Comparison of ENCODE assay signal across 15 mouse cellular contexts in the genomic region with DNA sequence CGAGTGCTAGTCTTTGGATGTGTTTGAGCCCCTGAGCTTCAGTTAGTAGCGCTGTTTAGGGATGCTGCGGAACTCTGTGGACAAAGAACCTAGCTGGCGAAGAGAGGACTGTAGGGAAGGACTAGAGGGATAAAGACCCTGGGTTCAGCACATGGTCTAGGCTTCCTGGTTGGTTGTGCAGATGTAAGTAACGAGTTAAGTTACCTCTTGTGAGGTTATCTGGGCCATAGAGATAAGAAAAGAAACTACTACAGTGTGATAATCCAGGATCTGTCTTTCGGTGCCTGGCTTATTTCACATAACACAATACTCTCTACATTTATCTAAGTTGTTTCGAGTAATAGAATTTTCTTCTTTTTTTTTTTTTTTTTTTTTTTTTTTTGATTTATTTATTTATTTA.
"Had no signal": no experiment of that assay in that cellular context is flagged by ENCODE, and none has a peak within 500 bp of the region (broad histone marks: within the 10 kb centered on the region; RNA-seq: fewer than 3 reads in every experiment).

No protein-coding gene starts in this region.

- H3K4me3 ChIP-seq: kidney, embryonic 15.5 days; left cerebral cortex, adult 2 months; limb, embryonic 12.5 days; lung, embryonic 15.5 days; midbrain, embryonic 10.5 days; neural tube, embryonic 12.5 days had no signal

- H3K27ac ChIP-seq: kidney, embryonic 15.5 days; left cerebral cortex, adult 2 months; limb, embryonic 12.5 days; lung, embryonic 15.5 days; midbrain, embryonic 10.5 days; neural tube, embryonic 12.5 days had no signal

- H3K36me3 ChIP-seq: kidney, embryonic 15.5 days; limb, embryonic 12.5 days; lung, embryonic 15.5 days; midbrain, embryonic 10.5 days; neural tube, embryonic 12.5 days had no signal

- H3K9me3 ChIP-seq: kidney, embryonic 15.5 days; limb, embryonic 12.5 days; lung, embryonic 15.5 days; midbrain, embryonic 10.5 days; neural tube, embryonic 12.5 days had no signal

- H3K4me2 ChIP-seq: kidney, embryonic 15.5 days; limb, embryonic 12.5 days; lung, embryonic 15.5 days; neural tube, embryonic 12.5 days had no signal

- DNase-seq: kidney, adult 2 months; kidney, postnatal 14 days; midbrain, embryonic 14.5 days; retina, postnatal 1 day; right cerebral cortex, postnatal 4 days; spleen, adult 18-20 months; thymus, adult 18-20 months; thymus, postnatal 14 days had no signal

- H3K4me1 ChIP-seq: kidney, embryonic 15.5 days; lung, embryonic 15.5 days; midbrain, embryonic 10.5 days; neural tube, embryonic 12.5 days had no signal

- H3K27me3 ChIP-seq: kidney, embryonic 15.5 days; limb, embryonic 12.5 days; lung, embryonic 15.5 days; neural tube, embryonic 12.5 days had no signal

- ATAC-seq: intestine, embryonic 16.5 days had no signal

- H3K9ac ChIP-seq: kidney, embryonic 15.5 days; limb, embryonic 12.5 days; lung, embryonic 15.5 days; neural tube, embryonic 12.5 days had no signal
